Mouse (Mus musculus) heart, embryonic 16.5 days (tissue): ENCODE results near the gene Camk1g. TPM values are rescaled to one million over a fixed set of nuclear protein-coding genes. Genes with fewer than 3 reads are reported as not detected.
A peak's percentile ranks its signal among the peaks of the same experiment; 100 is the strongest.

ENCODE experiments used
- ATAC-seq: fragments of 200-750 bp; cut with Nextera tagmentation; replicated peaks from 2 replicates; pipeline ENCODE4 v1.8.0; 2017; ENCODE audit warnings: moderate number of reproducible peaks; ENCODE audit not compliant: insufficient read depth, low FRiP score; ENCODE audit errors: extremely low read depth
- H3K27ac ChIP-seq: fragments of 300-500 bp; sonication (generic); 2 replicates; pipeline ENCODE4 v1.5.1; 2014; ENCODE audit warnings: mild to moderate bottlenecking, low read length, control low read depth, moderate library complexity
- H3K27me3 ChIP-seq: fragments of 300-500 bp; sonication (generic); 2 replicates; pipeline ENCODE4 v1.6.1; 2014; ENCODE audit warnings: low read length, mixed read lengths; ENCODE audit not compliant: control insufficient read depth, insufficient read depth
- H3K36me3 ChIP-seq: fragments of 300-500 bp; sonication (generic); 2 replicates; pipeline ENCODE4 v1.6.1; 2014; ENCODE audit not compliant: control insufficient read depth, insufficient read depth
- H3K4me1 ChIP-seq: fragments of 300-500 bp; sonication (generic); 2 replicates; pipeline ENCODE4 v1.6.1; 2014; ENCODE audit warnings: low read length, mixed read lengths; ENCODE audit not compliant: control insufficient read depth, insufficient read depth
- H3K4me2 ChIP-seq: fragments of 300-500 bp; sonication (generic); 2 replicates; pipeline ENCODE4 v1.6.1; 2014; ENCODE audit warnings: low read depth, mild to moderate bottlenecking, control low read depth, low read length
- H3K4me3 ChIP-seq: fragments of 300-500 bp; sonication (generic); 2 replicates; pipeline ENCODE4 v1.5.1; 2014; ENCODE audit warnings: mild to moderate bottlenecking, control low read depth, low read length
- H3K9ac ChIP-seq: fragments of 300-500 bp; sonication (generic); 2 replicates; pipeline ENCODE4 v1.6.1; 2014; ENCODE audit warnings: low read length, control low read depth
- H3K9me3 ChIP-seq: fragments of 300-500 bp; sonication (generic); replicated peaks from 2 replicates; pipeline ENCODE4 v1.6.1; 2016; ENCODE audit warnings: low read length; ENCODE audit not compliant: control insufficient read depth
- WGBS: fragments of 180-500 bp; shearing (Covaris S2); extraction: QIAGEN DNeasy Blood & Tissue Kit; methylation state at CpG from one replicate; pipeline ENCODE4 v1.1.7; 2014; 5-methylcytosine and 5-hydroxymethylcytosine counted together
- polyA plus RNA-seq: library from polyadenylated mRNA; unstranded; fragments of >200 nt; fragmentation: Nextera tagmentation; extraction: Ambion mirVana; gene quantifications from 2 replicates; pipeline ENCODE4 v1.2.1, GENCODE M21; 2015

Gene Camk1g
- polyA plus RNA-seq, 1 experiment from 2014 or later = 13.6 TPM

GRCm38 (mm10) chr1:193361181-193361580 is 8.9 kb downstream of the Camk1g start:
- 54% methylated on average over 6 of the region's 6 CpGs for WGBS

GRCm38 (mm10) chr1:193359199-193359598 is 10.9 kb downstream of the Camk1g start:
- Histone ChIP-seq H3K36me3 (peaks cover 8% of the 10 kb centered on the region; the same call in 1 of the 2 replicates), H3K27ac (no peak overlapping the region), H3K9me3 (no peaks in the 10 kb centered on the region), H3K9ac (no peak overlapping the region), H3K4me1 (no peaks in the 10 kb centered on the region), H3K4me2 (no peak overlapping the region), H3K4me3 (no peak overlapping the region), H3K27me3 (no peaks in the 10 kb centered on the region)
- WGBS = 70% methylated on average over 3 of the region's 3 CpGs
- no peak for ATAC-seq

More at GRCm38 (mm10) chr1:193361181-193361580, 8.9 kb downstream of the Camk1g start:
- Histone ChIP-seq H3K4me3 (no peak overlapping the region), H3K9ac (no peak overlapping the region), H3K27me3 (no peaks in the 10 kb centered on the region), H3K36me3 (peaks cover 6% of the 10 kb centered on the region; the same call in 1 of the 2 replicates), H3K9me3 (no peaks in the 10 kb centered on the region), H3K4me2 (no peak overlapping the region), H3K4me1 (no peaks in the 10 kb centered on the region), H3K27ac (no peak overlapping the region)
- ATAC-seq = no peak

GRCm38 (mm10) chr1:193351583-193351982 is 18.5 kb downstream of the Camk1g start:
- H3K4me3 ChIP-seq = no peak overlapping the region
- no peak for ATAC-seq
- H3K27me3 ChIP-seq = no peaks in the 10 kb centered on the region
- no peak overlapping the region for H3K27ac ChIP-seq
- H3K36me3 ChIP-seq = peaks cover 22% of the 10 kb centered on the region
- peaks cover 6% of the 10 kb centered on the region for H3K4me1 ChIP-seq
- no peak overlapping the region for H3K9ac ChIP-seq
- WGBS = 84% methylated on average over 3 of the region's 3 CpGs
- H3K9me3 ChIP-seq = no peaks in the 10 kb centered on the region
- no peak overlapping the region for H3K4me2 ChIP-seq

- Histone ChIP-seq H3K4me1 (peaks cover 6% of the 10 kb centered on the region), H3K9me3 (no peaks in the 10 kb centered on the region), H3K36me3 (peaks cover 22% of the 10 kb centered on the region), H3K27ac (no peak overlapping the region), H3K4me3 (no peak overlapping the region), H3K4me2 (no peak overlapping the region), H3K27me3 (no peaks in the 10 kb centered on the region), H3K9ac (no peak overlapping the region)
- ATAC-seq = no peak
- WGBS = 90% methylated on average over 2 of the region's 2 CpGs
These were observed 19.6 kb downstream of the Camk1g start for GRCm38 (mm10) chr1:193350546-193350801.

GRCm38 (mm10) chr1:193349702-193350545 is 20.2 kb downstream of the Camk1g start:
- no peak for ATAC-seq
- no peaks in the 10 kb centered on the region for H3K27me3 ChIP-seq
- H3K27ac ChIP-seq = no peak overlapping the region
- WGBS = 76% methylated on average over 10 of the region's 10 CpGs
- peaks cover 22% of the 10 kb centered on the region for H3K36me3 ChIP-seq
- peaks cover 6% of the 10 kb centered on the region for H3K4me1 ChIP-seq
- no peak overlapping the region for H3K4me3 ChIP-seq
- no peak overlapping the region for H3K4me2 ChIP-seq
- H3K9ac ChIP-seq = no peak overlapping the region
- H3K9me3 ChIP-seq = no peaks in the 10 kb centered on the region

- Histone ChIP-seq H3K36me3 (peaks cover 16% of the 10 kb centered on the region), H3K9ac (no peak overlapping the region), H3K4me1 (peaks cover 6% of the 10 kb centered on the region), H3K27me3 (no peaks in the 10 kb centered on the region), H3K4me2 (no peak overlapping the region), H3K9me3 (no peaks in the 10 kb centered on the region), H3K4me3 (no peak overlapping the region), H3K27ac (no peak overlapping the region)
- ATAC-seq = no peak
- 75% methylated on average over 9 of the region's 9 CpGs for WGBS
These were observed 21.7 kb downstream of the Camk1g start for GRCm38 (mm10) chr1:193348261-193348962.

- Histone ChIP-seq H3K9ac (no peak overlapping the region; the same call in 1 of the 2 replicates), H3K27ac (no peak overlapping the region), H3K27me3 (no peaks in the 10 kb centered on the region), H3K4me3 (no peak overlapping the region), H3K36me3 (peaks cover 14% of the 10 kb centered on the region; the same call in 1 of the 2 replicates), H3K4me2 (no peak overlapping the region), H3K9me3 (no peaks in the 10 kb centered on the region), H3K4me1 (peaks cover 6% of the 10 kb centered on the region)
- ATAC-seq = 0 out of 2 replicates have a peak, but pooled peaks have one; percentile 46
- 45% methylated on average over 3 of the region's 3 CpGs for WGBS
These were observed 23.2 kb downstream of the Camk1g start for GRCm38 (mm10) chr1:193346908-193347307.

- Histone ChIP-seq H3K9me3 (no peaks in the 10 kb centered on the region), H3K27ac (no peak overlapping the region), H3K36me3 (peaks cover 11% of the 10 kb centered on the region; the same call in 1 of the 2 replicates), H3K4me3 (no peak overlapping the region), H3K4me2 (no peak overlapping the region), H3K27me3 (no peaks in the 10 kb centered on the region), H3K9ac (no peak overlapping the region), H3K4me1 (peaks cover 6% of the 10 kb centered on the region)
- no peak for ATAC-seq
- WGBS = 46% methylated on average over 2 of the region's 2 CpGs
These were observed 25.1 kb downstream of the Camk1g start for GRCm38 (mm10) chr1:193344976-193345375.

GRCm38 (mm10) chr1:193343853-193344252 is 26.2 kb downstream of the Camk1g start:
- H3K9ac ChIP-seq = no peak overlapping the region
- H3K27me3 ChIP-seq = no peaks in the 10 kb centered on the region
- no peak overlapping the region for H3K4me3 ChIP-seq
- no peaks in the 10 kb centered on the region for H3K9me3 ChIP-seq
- H3K36me3 ChIP-seq = peaks cover 7% of the 10 kb centered on the region; the same call in 1 of the 2 replicates
- H3K4me1 ChIP-seq = peaks cover 6% of the 10 kb centered on the region
- WGBS = 80% methylated on average over 4 of the region's 4 CpGs
- H3K4me2 ChIP-seq = no peak overlapping the region
- H3K27ac ChIP-seq = no peak overlapping the region
- no peak for ATAC-seq
